Mouse (Mus musculus) G1E (cell line): ENCODE data around the gene Eif2d.

Experiments
- CTCF ChIP-seq: IDR thresholded peaks from 2 replicates; pipeline ENCODE4 v1.5.1; 2012; ENCODE audit warnings: low read depth, low read length, inconsistent platforms, mixed read lengths
- GATA1 ChIP-seq: IDR thresholded peaks from 2 replicates; pipeline ENCODE4 v1.6.1; 2012; ENCODE audit warnings: borderline replicate concordance, low read length, inconsistent platforms, mixed read lengths

- no peak for TF ChIP-seq GATA1
- no peak for TF ChIP-seq CTCF
These were observed 55.1 kb downstream of the Eif2d start for GRCm38 (mm10) chr1:131208081-131208480.
